Mouse (Mus musculus): ENCODE results near the gene Ppm1k. TPM values are rescaled to one million over a fixed set of nuclear protein-coding genes. Genes with fewer than 3 reads are reported as not detected.

Ppm1k gene
- polyA plus RNA-seq (2015; fragmentation: Nextera tagmentation; extraction: Ambion mirVana) = 0.81 and 2.1 TPM in 2 replicates

GRCm38 (mm10) chr6:57535386-57535936 lies at the start of gene Ppm1k:
Ppm1k (minus strand) TSS chr6:57535468.
- no peak for TF ChIP-seq CTCF (IDR thresholded peaks at IDR 0.05; ENCODE audit: low read depth)
- ATAC-seq = peak; percentile 100
- Histone ChIP-seq H3K9me3 (ENCODE audit: control insufficient read depth) (no peaks in the 10 kb centered on the region), H3K4me1 (replicated peaks; ENCODE audit: control insufficient read depth, insufficient read depth, low read length) (no peaks in the 10 kb centered on the region), H3K36me3 (ENCODE audit: control insufficient read depth, insufficient read depth) (no peaks in the 10 kb centered on the region), H3K27ac (ENCODE audit: low read depth, low read length) (peak within 1 kb of the TSS; percentile 74), H3K4me2 (replicated peaks; ENCODE audit: low read depth) (peak within 1 kb of the TSS; percentile 85), H3K9ac (ENCODE audit: low read depth, low read length) (peak within 1 kb of the TSS; percentile 59), H3K4me3 (ENCODE audit: low read depth, low read length) (peak within 1 kb of the TSS; percentile 78), H3K27me3 (replicated peaks; ENCODE audit: control insufficient read depth, insufficient read depth, low read length) (no peaks in the 10 kb centered on the region)
- under 1% methylated on average over 24 of the region's 24 CpGs for WGBS

DNA sequence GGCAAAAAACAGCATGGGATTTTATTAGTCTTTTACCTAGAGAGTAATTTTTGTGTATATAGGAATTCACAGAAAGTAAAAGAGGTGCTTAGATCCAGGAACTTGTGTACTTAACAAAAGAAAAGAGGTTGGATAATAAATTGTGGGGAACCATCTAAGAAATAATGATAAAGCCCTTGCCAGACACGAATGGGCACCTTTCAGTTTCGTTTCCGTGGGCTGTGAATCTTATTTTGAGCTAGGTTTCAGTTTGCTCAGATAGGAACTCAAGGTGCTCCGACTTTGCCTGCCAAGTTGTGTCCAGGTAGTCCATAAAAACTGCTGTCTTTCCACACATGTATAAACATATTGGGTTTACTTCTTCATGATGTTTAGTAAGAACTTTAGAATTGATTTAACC lies 47.1 kb upstream of the Ppm1k start:
- TF ChIP-seq CTCF (IDR thresholded peaks at IDR 0.05; ENCODE audit: low read depth) = no peak
- H3K4me1 ChIP-seq (replicated peaks; ENCODE audit: control insufficient read depth, insufficient read depth, low read length) = no peaks in the 10 kb centered on the region
- ATAC-seq = no peak
- H3K36me3 ChIP-seq (ENCODE audit: control insufficient read depth, insufficient read depth) = no peaks in the 10 kb centered on the region
- H3K4me2 ChIP-seq (replicated peaks; ENCODE audit: low read depth) = no peak overlapping the region; the same call in 1 of the 2 replicates
- H3K9ac ChIP-seq (ENCODE audit: low read depth, low read length) = no peak overlapping the region
- 61% methylated on average over 4 of the region's 4 CpGs for WGBS
- no peaks in the 10 kb centered on the region for H3K9me3 ChIP-seq (ENCODE audit: control insufficient read depth)
- no peaks in the 10 kb centered on the region for H3K27me3 ChIP-seq (replicated peaks; ENCODE audit: control insufficient read depth, insufficient read depth, low read length)
- no peak overlapping the region for H3K27ac ChIP-seq (ENCODE audit: low read depth, low read length)
- H3K4me3 ChIP-seq (ENCODE audit: low read depth, low read length) = peak overlapping the region; percentile 11; the same call in 1 of the 2 replicates

DNA sequence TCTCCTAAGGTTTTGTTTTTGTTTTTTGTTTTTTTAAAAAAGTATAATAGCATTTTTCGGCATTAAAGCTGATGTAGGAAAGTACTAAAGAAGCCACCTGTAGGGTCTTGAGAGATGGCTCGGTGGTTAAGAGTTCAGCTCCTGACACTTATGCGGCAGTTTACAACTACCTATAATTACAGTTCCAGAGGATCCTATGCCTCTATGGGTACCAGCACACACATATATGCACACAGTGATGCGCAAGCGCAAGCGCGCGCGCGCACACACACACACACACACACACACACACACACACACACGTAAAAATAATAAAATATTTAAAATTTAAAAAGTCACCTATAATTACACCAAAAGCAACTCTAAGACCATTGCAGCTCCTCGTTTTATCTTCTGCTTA lies 46.3 kb upstream of the Ppm1k start:
- Histone ChIP-seq H3K9ac (ENCODE audit: low read depth, low read length) (no peak overlapping the region; the same call in 1 of the 2 replicates), H3K27me3 (replicated peaks; ENCODE audit: control insufficient read depth, insufficient read depth, low read length) (no peaks in the 10 kb centered on the region), H3K9me3 (ENCODE audit: control insufficient read depth) (no peaks in the 10 kb centered on the region), H3K36me3 (ENCODE audit: control insufficient read depth, insufficient read depth) (no peaks in the 10 kb centered on the region), H3K4me1 (replicated peaks; ENCODE audit: control insufficient read depth, insufficient read depth, low read length) (no peaks in the 10 kb centered on the region), H3K4me3 (ENCODE audit: low read depth, low read length) (peak overlapping the region; percentile 81), H3K27ac (ENCODE audit: low read depth, low read length) (no peak overlapping the region), H3K4me2 (replicated peaks; ENCODE audit: low read depth) (peak overlapping the region; percentile 88)
- WGBS = 86% methylated on average over 12 of the region's 12 CpGs
- no peak for TF ChIP-seq CTCF (IDR thresholded peaks at IDR 0.05; ENCODE audit: low read depth)
- no peak; the same call in 1 of the 2 replicates for ATAC-seq

DNA sequence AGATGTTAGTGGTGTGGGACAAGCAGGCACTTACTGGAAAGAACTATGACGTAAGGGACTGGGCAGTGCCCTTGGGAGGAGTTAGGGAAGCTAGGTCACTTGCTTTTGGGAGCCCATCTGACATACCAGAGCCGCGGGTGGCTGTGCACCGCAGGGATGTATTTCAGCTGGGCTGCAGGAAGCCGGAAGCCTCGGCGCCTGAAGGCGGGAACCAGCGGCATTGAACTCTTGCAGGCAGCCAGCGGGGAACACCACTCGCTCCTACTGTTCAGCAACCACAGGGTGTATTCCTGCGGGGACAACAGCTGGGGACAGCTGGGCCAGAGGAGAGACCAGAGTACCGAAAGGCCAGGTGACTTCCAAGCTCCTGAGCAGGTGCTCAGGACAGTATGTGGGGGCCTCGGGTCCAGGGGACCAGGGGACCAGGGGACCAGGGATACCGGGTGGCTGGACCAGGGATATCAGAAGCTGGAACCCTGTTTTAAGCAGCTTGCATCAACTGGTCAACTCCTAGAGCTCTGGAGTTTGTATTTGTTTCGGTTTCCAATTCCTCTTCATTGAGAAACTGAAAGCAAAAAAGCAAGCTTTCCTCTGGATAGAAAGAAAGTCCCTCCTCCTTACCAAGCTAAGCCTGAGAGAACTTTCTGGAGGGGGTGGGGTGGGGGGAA lies 45.7 kb upstream of the Ppm1k start, which contains the start of gene Herc6:
Herc6 (plus strand) TSS at position 120 of the 668 bp plus-strand sequence.
- no peaks in the 10 kb centered on the region for H3K27me3 ChIP-seq (replicated peaks; ENCODE audit: control insufficient read depth, insufficient read depth, low read length)
- 2% methylated on average over 16 of the region's 16 CpGs for WGBS
- H3K36me3 ChIP-seq (ENCODE audit: control insufficient read depth, insufficient read depth) = no peaks in the 10 kb centered on the region
- H3K4me3 ChIP-seq (ENCODE audit: low read depth, low read length) = peak within 1 kb of the TSS; percentile 81
- TF ChIP-seq CTCF (IDR thresholded peaks at IDR 0.05; ENCODE audit: low read depth) = no peak
- H3K4me2 ChIP-seq (replicated peaks; ENCODE audit: low read depth) = peak within 1 kb of the TSS; percentile 88
- H3K27ac ChIP-seq (ENCODE audit: low read depth, low read length) = peak within 1 kb of the TSS; percentile 90
- peak within 1 kb of the TSS; percentile 71 for H3K9ac ChIP-seq (ENCODE audit: low read depth, low read length)
- ATAC-seq = peak; percentile 78
- H3K4me1 ChIP-seq (replicated peaks; ENCODE audit: control insufficient read depth, insufficient read depth, low read length) = no peaks in the 10 kb centered on the region
- H3K9me3 ChIP-seq (ENCODE audit: control insufficient read depth) = no peaks in the 10 kb centered on the region

DNA sequence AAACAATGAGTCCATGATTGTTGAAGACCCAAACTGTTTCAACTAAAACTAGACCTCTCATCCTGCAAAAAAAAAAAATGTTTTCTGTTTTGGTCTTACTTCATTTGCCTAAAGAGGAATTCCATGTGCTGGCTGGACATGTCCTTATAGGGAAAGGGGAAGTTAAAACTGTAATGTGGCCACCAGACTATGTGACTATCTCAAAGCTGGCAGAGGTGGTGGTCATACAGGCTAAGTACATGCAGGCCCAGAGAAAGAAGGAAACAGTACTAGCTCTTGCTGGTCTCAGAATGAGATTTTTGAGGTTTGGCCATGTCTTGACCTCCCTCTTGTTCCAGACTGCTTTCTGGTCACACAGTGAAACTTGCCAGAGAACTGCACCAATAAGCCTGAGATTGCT lies 36.3 kb upstream of the Ppm1k start:
- Histone ChIP-seq H3K36me3 (ENCODE audit: control insufficient read depth, insufficient read depth) (no peaks in the 10 kb centered on the region), H3K9ac (ENCODE audit: low read depth, low read length) (no peak overlapping the region), H3K4me2 (replicated peaks; ENCODE audit: low read depth) (no peak overlapping the region), H3K27me3 (replicated peaks; ENCODE audit: control insufficient read depth, insufficient read depth, low read length) (no peaks in the 10 kb centered on the region), H3K9me3 (ENCODE audit: control insufficient read depth) (no peaks in the 10 kb centered on the region), H3K4me1 (replicated peaks; ENCODE audit: control insufficient read depth, insufficient read depth, low read length) (no peaks in the 10 kb centered on the region), H3K27ac (ENCODE audit: low read depth, low read length) (no peak overlapping the region), H3K4me3 (ENCODE audit: low read depth, low read length) (no peak overlapping the region)
- TF ChIP-seq CTCF (IDR thresholded peaks at IDR 0.05; ENCODE audit: low read depth) = no peak
- ATAC-seq = no peak

GRCm38 (mm10) chr6:57570170-57570974 lies 35.1 kb upstream of the Ppm1k start:
- Histone ChIP-seq H3K27ac (ENCODE audit: low read depth, low read length) (no peak overlapping the region), H3K4me3 (ENCODE audit: low read depth, low read length) (no peak overlapping the region), H3K36me3 (ENCODE audit: control insufficient read depth, insufficient read depth) (no peaks in the 10 kb centered on the region), H3K9me3 (ENCODE audit: control insufficient read depth) (no peaks in the 10 kb centered on the region), H3K27me3 (replicated peaks; ENCODE audit: control insufficient read depth, insufficient read depth, low read length) (no peaks in the 10 kb centered on the region), H3K4me1 (replicated peaks; ENCODE audit: control insufficient read depth, insufficient read depth, low read length) (no peaks in the 10 kb centered on the region), H3K9ac (ENCODE audit: low read depth, low read length) (no peak overlapping the region), H3K4me2 (replicated peaks; ENCODE audit: low read depth) (no peak overlapping the region)
- 15% methylated on average over 6 of the region's 6 CpGs for WGBS
- peak; percentile 82 for TF ChIP-seq CTCF (IDR thresholded peaks at IDR 0.05; ENCODE audit: low read depth)
- 0 out of 2 replicates have a peak, but pooled peaks have one; percentile 33 for ATAC-seq
